Mouse (Mus musculus) hindbrain, embryonic 13.5 days (tissue): ENCODE results near the gene Plscr4. TPM values are rescaled to one million over a fixed set of nuclear protein-coding genes. Genes with fewer than 3 reads are reported as not detected.
A peak's percentile ranks its signal among the peaks of the same experiment; 100 is the strongest.

ENCODE experiments used
- ATAC-seq: fragments of 200-750 bp; cut with Nextera tagmentation; 2 replicates; pipeline ENCODE4 v1.8.0; 2017; ENCODE audit warnings: moderate TSS enrichment; ENCODE audit not compliant: low FRiP score
- H3K27ac ChIP-seq: fragments of 300-500 bp; sonication (generic); 2 replicates; pipeline ENCODE4 v1.5.1; 2015; ENCODE audit warnings: inconsistent platforms, mild to moderate bottlenecking, moderate library complexity
- H3K27me3 ChIP-seq: fragments of 300-500 bp; sonication (generic); 2 replicates; pipeline ENCODE4 v1.6.1; 2015; ENCODE audit warnings: mild to moderate bottlenecking, inconsistent platforms
- H3K36me3 ChIP-seq: fragments of 300-500 bp; sonication (generic); 2 replicates; pipeline ENCODE4 v1.6.1; 2015; ENCODE audit warnings: mild to moderate bottlenecking, inconsistent platforms
- H3K4me1 ChIP-seq: fragments of 300-500 bp; sonication (generic); replicated peaks from 2 replicates; pipeline ENCODE4 v1.6.1; 2015; ENCODE audit warnings: inconsistent platforms
- H3K4me2 ChIP-seq: fragments of 300-500 bp; sonication (generic); 2 replicates; pipeline ENCODE4 v1.6.1; 2015; ENCODE audit warnings: inconsistent platforms, mild to moderate bottlenecking, moderate library complexity
- H3K4me3 ChIP-seq: fragments of 300-500 bp; sonication (generic); 2 replicates; pipeline ENCODE4 v1.5.1; 2015; ENCODE audit warnings: mild to moderate bottlenecking, inconsistent platforms
- H3K9ac ChIP-seq: fragments of 300-500 bp; sonication (generic); 2 replicates; pipeline ENCODE4 v1.6.1; 2015; ENCODE audit warnings: mild to moderate bottlenecking, inconsistent platforms
- H3K9me3 ChIP-seq: fragments of 300-500 bp; sonication (generic); 2 replicates; pipeline ENCODE4 v1.6.1; 2016; ENCODE audit warnings: inconsistent platforms
- WGBS: fragments of 180-500 bp; shearing (Covaris S2); methylation state at CpG from one replicate; pipeline ENCODE4 v1.1.7; 2015; 5-methylcytosine and 5-hydroxymethylcytosine counted together
- polyA plus RNA-seq: library from polyadenylated mRNA; unstranded; fragments of >200 nt; fragmentation: Nextera tagmentation; extraction: Ambion mirVana; gene quantifications from 2 replicates; pipeline ENCODE4 v1.2.1, GENCODE M21; 2015

Gene Plscr4
- polyA plus RNA-seq, 1 experiment from 2014 or later: 2.4 TPM

- Histone ChIP-seq H3K4me1 (no peaks in the 10 kb centered on the region), H3K4me3 (no peak overlapping the region), H3K36me3 (no peaks in the 10 kb centered on the region), H3K27ac (no peak overlapping the region), H3K9ac (no peak overlapping the region), H3K9me3 (no peaks in the 10 kb centered on the region), H3K4me2 (no peak overlapping the region), H3K27me3 (no peaks in the 10 kb centered on the region)
- no peak for ATAC-seq
- WGBS: 89% methylated on average over 1 of the region's 1 CpGs
Observed at GRCm38 (mm10) chr9:92474244-92474643, 17.1 kb downstream of the Plscr4 start.

- no peak for ATAC-seq
- H3K9ac ChIP-seq: no peak overlapping the region
- WGBS: 65% methylated on average over 2 of the region's 2 CpGs
- no peak overlapping the region for H3K4me3 ChIP-seq
- no peaks in the 10 kb centered on the region for H3K4me1 ChIP-seq
- H3K4me2 ChIP-seq: no peak overlapping the region
- no peak overlapping the region for H3K27ac ChIP-seq
- no peaks in the 10 kb centered on the region for H3K9me3 ChIP-seq
- H3K27me3 ChIP-seq: no peaks in the 10 kb centered on the region
- no peaks in the 10 kb centered on the region for H3K36me3 ChIP-seq
Observed at GRCm38 (mm10) chr9:92481663-92482062, 24.5 kb downstream of the Plscr4 start.

GRCm38 (mm10) chr9:92482551-92482950 lies 25.4 kb downstream of the Plscr4 start:
- no peak overlapping the region for H3K4me3 ChIP-seq
- WGBS: 91% methylated on average over 4 of the region's 4 CpGs
- no peaks in the 10 kb centered on the region for H3K9me3 ChIP-seq
- no peak for ATAC-seq
- H3K9ac ChIP-seq: no peak overlapping the region
- H3K4me2 ChIP-seq: no peak overlapping the region
- no peak overlapping the region for H3K27ac ChIP-seq
- no peaks in the 10 kb centered on the region for H3K36me3 ChIP-seq
- H3K27me3 ChIP-seq: no peaks in the 10 kb centered on the region
- H3K4me1 ChIP-seq: no peaks in the 10 kb centered on the region

- Histone ChIP-seq H3K36me3 (no peaks in the 10 kb centered on the region), H3K27ac (no peak overlapping the region), H3K9me3 (no peaks in the 10 kb centered on the region), H3K4me1 (0 out of 2 replicates have a peak, but pooled peaks cover under 1% of the 10 kb centered on the region), H3K27me3 (no peaks in the 10 kb centered on the region), H3K4me3 (no peak overlapping the region), H3K4me2 (no peak overlapping the region), H3K9ac (no peak overlapping the region)
- ATAC-seq: no peak
- 82% methylated on average over 7 of the region's 7 CpGs for WGBS
Observed at GRCm38 (mm10) chr9:92484710-92485267, 27.6 kb downstream of the Plscr4 start.

- no peaks in the 10 kb centered on the region for H3K27me3 ChIP-seq
- WGBS: 80% methylated on average over 7 of the region's 7 CpGs
- no peak for ATAC-seq
- no peak overlapping the region for H3K9ac ChIP-seq
- no peak overlapping the region for H3K4me2 ChIP-seq
- no peaks in the 10 kb centered on the region for H3K9me3 ChIP-seq
- H3K4me3 ChIP-seq: no peak overlapping the region
- no peaks in the 10 kb centered on the region for H3K36me3 ChIP-seq
- 0 out of 2 replicates have a peak, but pooled peaks cover 3% of the 10 kb centered on the region for H3K4me1 ChIP-seq
- 0 out of 2 replicates have a peak overlapping the region, but pooled peaks have one; percentile 13 for H3K27ac ChIP-seq
Observed at GRCm38 (mm10) chr9:92489857-92490256, 32.7 kb downstream of the Plscr4 start.

GRCm38 (mm10) chr9:92490319-92490718 lies 33.1 kb downstream of the Plscr4 start:
- no peak overlapping the region for H3K27ac ChIP-seq
- 0 out of 2 replicates have a peak, but pooled peaks cover 3% of the 10 kb centered on the region for H3K4me1 ChIP-seq
- no peak overlapping the region for H3K4me2 ChIP-seq
- no peaks in the 10 kb centered on the region for H3K36me3 ChIP-seq
- H3K27me3 ChIP-seq: no peaks in the 10 kb centered on the region
- ATAC-seq: no peak
- WGBS: 58% methylated on average over 3 of the region's 3 CpGs
- H3K9ac ChIP-seq: no peak overlapping the region
- no peak overlapping the region for H3K4me3 ChIP-seq
- no peaks in the 10 kb centered on the region for H3K9me3 ChIP-seq

GRCm38 (mm10) chr9:92491274-92491673 lies 34.1 kb downstream of the Plscr4 start:
- Histone ChIP-seq H3K9me3 (no peaks in the 10 kb centered on the region), H3K27ac (no peak overlapping the region), H3K4me3 (no peak overlapping the region), H3K36me3 (no peaks in the 10 kb centered on the region), H3K27me3 (no peaks in the 10 kb centered on the region), H3K4me1 (0 out of 2 replicates have a peak, but pooled peaks cover 3% of the 10 kb centered on the region), H3K9ac (no peak overlapping the region), H3K4me2 (no peak overlapping the region)
- WGBS: 86% methylated on average over 2 of the region's 2 CpGs
- ATAC-seq: no peak

GRCm38 (mm10) chr9:92499710-92500410 lies 42.7 kb downstream of the Plscr4 start:
- H3K27me3 ChIP-seq: no peaks in the 10 kb centered on the region
- no peaks in the 10 kb centered on the region for H3K9me3 ChIP-seq
- no peak; the same call in 1 of the 2 replicates for ATAC-seq
- no peaks in the 10 kb centered on the region for H3K4me1 ChIP-seq
- H3K4me2 ChIP-seq: no peak overlapping the region
- H3K36me3 ChIP-seq: no peaks in the 10 kb centered on the region
- H3K4me3 ChIP-seq: no peak overlapping the region
- 46% methylated on average over 12 of the region's 12 CpGs for WGBS
- no peak overlapping the region for H3K9ac ChIP-seq
- no peak overlapping the region for H3K27ac ChIP-seq

- Histone ChIP-seq H3K4me1 (no peaks in the 10 kb centered on the region), H3K9ac (no peak overlapping the region), H3K4me2 (no peak overlapping the region), H3K4me3 (no peak overlapping the region), H3K36me3 (no peaks in the 10 kb centered on the region), H3K27ac (no peak overlapping the region), H3K27me3 (no peaks in the 10 kb centered on the region), H3K9me3 (no peaks in the 10 kb centered on the region)
- WGBS: 84% methylated on average over 3 of the region's 3 CpGs
- ATAC-seq: no peak
Observed at GRCm38 (mm10) chr9:92504256-92504655, 47.1 kb downstream of the Plscr4 start.

GRCm38 (mm10) chr9:92504889-92505288 lies 47.7 kb downstream of the Plscr4 start:
- no peaks in the 10 kb centered on the region for H3K36me3 ChIP-seq
- no peak for ATAC-seq
- H3K4me3 ChIP-seq: no peak overlapping the region
- no peak overlapping the region for H3K4me2 ChIP-seq
- no peaks in the 10 kb centered on the region for H3K4me1 ChIP-seq
- no peak overlapping the region for H3K27ac ChIP-seq
- no peaks in the 10 kb centered on the region for H3K9me3 ChIP-seq
- WGBS: 65% methylated on average over 1 of the region's 1 CpGs
- no peaks in the 10 kb centered on the region for H3K27me3 ChIP-seq
- no peak overlapping the region for H3K9ac ChIP-seq

GRCm38 (mm10) chr9:92511696-92512095 lies 54.5 kb downstream of the Plscr4 start:
- H3K4me2 ChIP-seq: no peak overlapping the region
- H3K27ac ChIP-seq: no peak overlapping the region
- no peak for ATAC-seq

GRCm38 (mm10) chr9:92517036-92517435 lies 59.9 kb downstream of the Plscr4 start:
- H3K9me3 ChIP-seq: peaks cover 6% of the 10 kb centered on the region
- H3K4me3 ChIP-seq: no peak overlapping the region
- 97% methylated on average over 12 of the region's 12 CpGs for WGBS
- H3K9ac ChIP-seq: no peak overlapping the region
- H3K36me3 ChIP-seq: peaks cover 4% of the 10 kb centered on the region; the same call in 1 of the 2 replicates
- H3K27me3 ChIP-seq: no peaks in the 10 kb centered on the region
- no peak overlapping the region for H3K4me2 ChIP-seq
- no peaks in the 10 kb centered on the region for H3K4me1 ChIP-seq
- no peak for ATAC-seq
- no peak overlapping the region for H3K27ac ChIP-seq

More at GRCm38 (mm10) chr9:92511696-92512095, 54.5 kb downstream of the Plscr4 start:
- Histone ChIP-seq H3K4me1 (no peaks in the 10 kb centered on the region), H3K27me3 (no peaks in the 10 kb centered on the region), H3K9ac (no peak overlapping the region), H3K4me3 (no peak overlapping the region), H3K36me3 (no peaks in the 10 kb centered on the region), H3K9me3 (no peaks in the 10 kb centered on the region)

- no peak overlapping the region for H3K4me3 ChIP-seq
- no peak overlapping the region for H3K9ac ChIP-seq
- no peak overlapping the region for H3K27ac ChIP-seq
- H3K4me1 ChIP-seq: no peaks in the 10 kb centered on the region
- no peak for ATAC-seq
- peaks cover 6% of the 10 kb centered on the region for H3K9me3 ChIP-seq
- 94% methylated on average over 10 of the region's 10 CpGs for WGBS
- no peaks in the 10 kb centered on the region for H3K27me3 ChIP-seq
- H3K36me3 ChIP-seq: peaks cover 4% of the 10 kb centered on the region; the same call in 1 of the 2 replicates
- H3K4me2 ChIP-seq: no peak overlapping the region
Observed at GRCm38 (mm10) chr9:92520751-92521150, 63.6 kb downstream of the Plscr4 start.
